Mouse (Mus musculus): ENCODE data around the gene Lurap1l. TPM values are rescaled to one million over a fixed set of nuclear protein-coding genes. Genes with fewer than 3 reads are reported as not detected.

The Lurap1l gene
- polyA plus RNA-seq, 1 experiment from 2014 or later, result 4.6 TPM

DNA sequence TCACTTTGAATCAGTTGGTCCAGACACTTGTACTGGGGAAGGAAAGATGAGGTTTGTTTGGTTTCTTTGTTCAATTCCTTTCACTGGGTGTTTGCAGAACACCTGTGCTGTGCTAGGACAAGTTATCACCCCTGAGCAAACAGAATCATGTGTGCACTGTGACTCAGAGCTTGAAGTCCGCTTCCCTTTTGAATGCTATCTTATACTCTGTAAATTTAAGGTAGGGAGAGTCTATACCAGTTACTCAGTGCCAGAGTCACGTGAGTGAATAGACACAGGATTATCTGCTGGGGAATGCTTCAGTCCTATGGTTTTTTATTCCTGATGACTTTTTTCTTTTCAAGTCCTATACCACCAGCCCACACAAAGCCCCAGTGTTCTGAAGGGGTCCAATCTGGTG, 39.3 kb downstream of the Lurap1l start:
- DNase-seq (ENCODE audit: low spot score, missing footprints), result no peak
- no peak overlapping the region for H3K4me3 ChIP-seq (ENCODE audit: low read depth, low read length)
- H3K9me3 ChIP-seq (ENCODE audit: control insufficient read depth, low read length), result no peaks in the 10 kb centered on the region
- WGBS, result 75% methylated on average over 2 of the region's 2 CpGs
- no peak overlapping the region for H3K9ac ChIP-seq (ENCODE audit: low read length)
- H3K36me3 ChIP-seq (ENCODE audit: control insufficient read depth, insufficient read depth, low read length), result no peaks in the 10 kb centered on the region
- H3K4me1 ChIP-seq (ENCODE audit: control insufficient read depth, insufficient read depth, low read length), result no peaks in the 10 kb centered on the region
- no peak overlapping the region for H3K27ac ChIP-seq (ENCODE audit: low read depth, low read length)
- H3K27me3 ChIP-seq (ENCODE audit: control insufficient read depth, insufficient read depth, low read length), result no peaks in the 10 kb centered on the region
- H3K4me2 ChIP-seq, result no peak overlapping the region
- no peak for ATAC-seq (ENCODE audit: low FRiP score)

DNA sequence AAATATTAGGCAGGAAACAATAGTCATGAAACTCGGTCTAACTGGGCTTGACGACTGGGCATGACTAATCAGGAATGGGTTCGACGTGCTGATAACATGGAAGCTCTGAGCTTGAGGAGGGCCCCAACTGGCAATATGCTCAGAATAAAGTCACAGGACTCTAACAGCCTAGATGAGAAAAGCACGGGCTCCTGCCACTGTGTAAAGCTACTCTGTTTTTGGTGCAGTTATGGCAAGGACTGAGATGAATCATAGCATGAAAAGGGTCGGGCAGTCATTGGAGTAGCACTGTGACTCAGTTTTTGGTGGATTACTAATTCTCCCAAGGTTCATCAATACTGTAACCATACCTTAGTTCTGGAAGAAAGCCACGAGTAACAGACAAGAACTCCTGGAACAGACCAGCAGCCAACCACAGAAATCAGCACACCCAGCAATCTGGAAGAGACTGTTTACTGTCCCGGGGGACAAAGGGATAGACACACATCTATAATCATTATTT, 39.9 kb downstream of the Lurap1l start:
- Histone ChIP-seq H3K9me3 (ENCODE audit: control insufficient read depth, low read length) (no peaks in the 10 kb centered on the region), H3K4me3 (ENCODE audit: low read depth, low read length) (no peak overlapping the region), H3K27me3 (ENCODE audit: control insufficient read depth, insufficient read depth, low read length) (no peaks in the 10 kb centered on the region), H3K36me3 (ENCODE audit: control insufficient read depth, insufficient read depth, low read length) (no peaks in the 10 kb centered on the region), H3K27ac (ENCODE audit: low read depth, low read length) (no peak overlapping the region), H3K4me1 (ENCODE audit: control insufficient read depth, insufficient read depth, low read length) (no peaks in the 10 kb centered on the region), H3K9ac (ENCODE audit: low read length) (no peak overlapping the region), H3K4me2 (no peak overlapping the region)
- 79% methylated on average over 8 of the region's 8 CpGs for WGBS
- DNase-seq (ENCODE audit: low spot score, missing footprints) (no peak), ATAC-seq (ENCODE audit: low FRiP score) (no peak)

DNA sequence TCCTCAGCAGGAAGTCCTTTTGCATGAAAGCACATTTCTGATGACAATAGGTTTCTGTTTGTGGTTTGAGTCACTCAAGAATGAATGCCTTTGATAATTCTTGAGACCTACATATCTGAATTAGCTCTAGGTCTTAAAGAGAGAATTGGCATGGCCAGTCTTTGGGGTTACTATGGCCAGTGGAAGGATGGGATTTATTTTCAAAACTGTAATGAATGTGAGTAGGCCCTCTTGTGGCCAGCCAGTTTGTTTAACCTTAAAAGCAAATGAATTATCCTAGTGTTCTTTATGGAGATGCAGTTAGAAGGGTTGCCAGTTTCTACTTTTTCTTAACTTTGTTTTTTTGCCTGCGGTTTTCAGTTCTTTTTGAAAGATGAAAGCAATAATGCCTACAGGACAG, 42.2 kb downstream of the Lurap1l start:
- WGBS, result 83% methylated on average over 1 of the region's 1 CpGs
- no peak for DNase-seq (ENCODE audit: low spot score, missing footprints)
- H3K4me2 ChIP-seq, result no peak overlapping the region

DNA sequence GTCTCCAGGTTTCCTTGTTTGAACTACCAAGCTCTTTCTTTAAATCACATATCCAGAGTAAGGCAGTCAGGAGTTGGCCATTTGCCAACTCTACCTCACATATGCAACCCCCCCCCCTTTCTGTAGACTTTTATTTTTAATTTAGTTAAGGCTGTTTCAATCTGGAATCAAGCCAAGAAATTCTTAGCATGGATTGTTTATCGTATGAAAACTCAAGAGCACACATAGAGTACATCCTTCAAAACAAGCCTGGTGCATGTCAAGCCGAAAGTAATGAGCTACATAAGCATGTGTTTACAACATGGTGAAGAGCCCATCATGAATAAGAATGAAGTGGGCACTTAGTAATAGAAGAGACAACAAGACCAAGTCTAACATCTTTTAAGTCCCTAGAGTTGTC, 45.5 kb downstream of the Lurap1l start:
- Histone ChIP-seq H3K27me3 (ENCODE audit: control insufficient read depth, insufficient read depth, low read length) (no peaks in the 10 kb centered on the region), H3K9ac (ENCODE audit: low read length) (no peak overlapping the region), H3K4me3 (ENCODE audit: low read depth, low read length) (no peak overlapping the region), H3K9me3 (ENCODE audit: control insufficient read depth, low read length) (no peaks in the 10 kb centered on the region), H3K27ac (ENCODE audit: low read depth, low read length) (no peak overlapping the region), H3K4me1 (ENCODE audit: control insufficient read depth, insufficient read depth, low read length) (no peaks in the 10 kb centered on the region), H3K4me2 (no peak overlapping the region), H3K36me3 (ENCODE audit: control insufficient read depth, insufficient read depth, low read length) (no peaks in the 10 kb centered on the region)
- DNase-seq (ENCODE audit: low spot score, missing footprints) (no peak), ATAC-seq (ENCODE audit: low FRiP score) (no peak)
- 90% methylated on average over 2 of the region's 2 CpGs for WGBS

More for the DNA sequence above, 42.2 kb downstream of the Lurap1l start:
- Histone ChIP-seq H3K4me3 (ENCODE audit: low read depth, low read length) (no peak overlapping the region), H3K9ac (ENCODE audit: low read length) (no peak overlapping the region), H3K36me3 (ENCODE audit: control insufficient read depth, insufficient read depth, low read length) (no peaks in the 10 kb centered on the region), H3K4me1 (ENCODE audit: control insufficient read depth, insufficient read depth, low read length) (no peaks in the 10 kb centered on the region), H3K27me3 (ENCODE audit: control insufficient read depth, insufficient read depth, low read length) (no peaks in the 10 kb centered on the region), H3K9me3 (ENCODE audit: control insufficient read depth, low read length) (no peaks in the 10 kb centered on the region), H3K27ac (ENCODE audit: low read depth, low read length) (no peak overlapping the region)
- ATAC-seq (ENCODE audit: low FRiP score), result no peak

DNA sequence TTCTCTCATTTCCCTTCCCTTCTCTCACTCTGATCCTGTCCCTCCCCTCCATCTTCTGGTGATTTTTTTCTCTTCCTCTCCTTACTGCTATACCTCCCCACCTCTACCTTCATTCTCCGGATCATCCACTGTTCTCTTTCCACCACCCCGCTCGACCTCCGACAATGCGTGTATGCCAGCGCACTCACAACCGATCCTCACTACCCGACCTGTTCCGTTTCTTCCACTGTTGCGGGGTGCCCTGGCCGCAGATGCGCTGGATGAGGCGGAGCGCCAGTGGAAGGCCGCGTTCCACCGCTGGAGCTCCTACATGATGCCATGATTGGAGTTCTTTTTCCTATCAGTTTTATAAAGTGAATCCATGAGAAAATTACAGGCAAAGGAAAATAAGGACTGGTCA, 57.1 kb downstream of the Lurap1l start:
- Histone ChIP-seq H3K27ac (ENCODE audit: low read depth, low read length) (no peak overlapping the region), H3K4me1 (ENCODE audit: control insufficient read depth, insufficient read depth, low read length) (no peaks in the 10 kb centered on the region), H3K9me3 (ENCODE audit: control insufficient read depth, low read length) (no peaks in the 10 kb centered on the region), H3K27me3 (ENCODE audit: control insufficient read depth, insufficient read depth, low read length) (no peaks in the 10 kb centered on the region), H3K36me3 (ENCODE audit: control insufficient read depth, insufficient read depth, low read length) (no peaks in the 10 kb centered on the region), H3K4me3 (ENCODE audit: low read depth, low read length) (no peak overlapping the region), H3K4me2 (no peak overlapping the region), H3K9ac (ENCODE audit: low read length) (no peak overlapping the region)
- no peak for DNase-seq (ENCODE audit: low spot score, missing footprints)
- no peak for ATAC-seq (ENCODE audit: low FRiP score)
- 93% methylated on average over 17 of the region's 17 CpGs for WGBS

DNA sequence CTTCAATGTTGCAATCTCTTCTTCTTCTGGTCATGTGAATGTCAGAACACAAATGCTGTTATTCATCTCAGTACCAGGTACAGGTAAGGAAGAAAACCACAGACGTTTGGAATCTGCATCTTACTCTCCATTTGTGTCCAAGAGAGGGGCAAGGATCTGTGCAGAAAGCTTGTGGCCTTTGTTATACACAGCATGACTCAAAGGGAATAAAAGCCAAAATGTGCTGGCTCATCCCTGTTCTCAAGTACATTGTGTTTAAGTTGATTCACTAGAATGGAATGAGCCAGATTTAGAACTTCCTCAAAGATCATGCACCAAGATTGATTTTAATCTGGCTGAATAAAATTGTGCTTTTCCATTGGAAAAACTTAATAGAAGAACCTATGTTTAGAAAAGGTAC, 61.4 kb downstream of the Lurap1l start:
- no peaks in the 10 kb centered on the region for H3K36me3 ChIP-seq (ENCODE audit: control insufficient read depth, insufficient read depth, low read length)
- no peaks in the 10 kb centered on the region for H3K4me1 ChIP-seq (ENCODE audit: control insufficient read depth, insufficient read depth, low read length)
- H3K9me3 ChIP-seq (ENCODE audit: control insufficient read depth, low read length), result no peaks in the 10 kb centered on the region
- no peak overlapping the region for H3K4me2 ChIP-seq
- H3K27me3 ChIP-seq (ENCODE audit: control insufficient read depth, insufficient read depth, low read length), result no peaks in the 10 kb centered on the region
- ATAC-seq (ENCODE audit: low FRiP score) (no peak), DNase-seq (ENCODE audit: low spot score, missing footprints) (no peak)
- no peak overlapping the region for H3K27ac ChIP-seq (ENCODE audit: low read depth, low read length)
- no peak overlapping the region for H3K9ac ChIP-seq (ENCODE audit: low read length)
- WGBS, result 22% methylated on average over 1 of the region's 1 CpGs
- H3K4me3 ChIP-seq (ENCODE audit: low read depth, low read length), result no peak overlapping the region

DNA sequence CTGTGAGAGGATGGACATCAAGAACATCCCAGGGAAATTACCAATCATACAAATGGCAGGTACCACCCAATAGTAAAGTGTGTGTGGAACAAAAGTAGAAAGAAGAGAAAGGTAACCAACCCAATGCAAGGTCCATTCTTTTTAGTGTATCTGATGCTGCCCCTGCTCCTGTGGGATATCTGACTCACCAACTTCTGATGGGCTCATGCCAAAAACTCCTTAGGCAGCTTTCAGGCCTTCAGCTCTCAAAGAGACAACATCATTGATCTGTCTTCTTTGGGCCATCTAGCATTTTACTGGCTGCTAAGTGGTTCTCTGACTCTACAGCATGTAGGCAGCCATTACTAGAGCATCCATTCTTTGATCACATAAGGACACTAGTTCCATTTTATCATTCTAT, 63.5 kb downstream of the Lurap1l start:
- DNase-seq (ENCODE audit: low spot score, missing footprints), result no peak
- Histone ChIP-seq H3K9ac (ENCODE audit: low read length) (no peak overlapping the region), H3K9me3 (ENCODE audit: control insufficient read depth, low read length) (no peaks in the 10 kb centered on the region), H3K27me3 (ENCODE audit: control insufficient read depth, insufficient read depth, low read length) (no peaks in the 10 kb centered on the region), H3K4me3 (ENCODE audit: low read depth, low read length) (no peak overlapping the region), H3K4me1 (ENCODE audit: control insufficient read depth, insufficient read depth, low read length) (no peaks in the 10 kb centered on the region), H3K27ac (ENCODE audit: low read depth, low read length) (no peak overlapping the region), H3K36me3 (ENCODE audit: control insufficient read depth, insufficient read depth, low read length) (no peaks in the 10 kb centered on the region), H3K4me2 (no peak overlapping the region)
- ATAC-seq (ENCODE audit: low FRiP score), result no peak

DNA sequence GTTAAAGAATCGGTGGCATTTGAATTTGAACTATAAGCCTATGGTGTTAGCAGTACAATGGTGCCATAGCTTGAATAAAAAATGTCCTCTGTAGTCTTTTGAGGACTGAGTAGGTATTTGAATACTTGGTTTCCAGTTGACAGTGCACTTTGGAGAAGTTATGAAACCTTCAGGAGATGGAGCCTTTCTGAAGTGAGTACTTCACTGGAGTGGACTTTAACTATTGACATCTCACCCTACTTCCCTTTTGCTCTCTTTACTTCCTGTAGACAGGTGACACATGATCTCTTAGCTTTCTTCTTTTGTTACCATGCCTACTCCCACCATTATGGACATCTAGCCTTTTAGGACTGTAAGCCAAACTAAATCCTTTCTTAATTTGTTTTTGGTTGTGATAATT, 80.4 kb downstream of the Lurap1l start:
- DNase-seq (ENCODE audit: low spot score, missing footprints), result no peak
- WGBS, result 85% methylated on average over 1 of the region's 1 CpGs

DNA sequence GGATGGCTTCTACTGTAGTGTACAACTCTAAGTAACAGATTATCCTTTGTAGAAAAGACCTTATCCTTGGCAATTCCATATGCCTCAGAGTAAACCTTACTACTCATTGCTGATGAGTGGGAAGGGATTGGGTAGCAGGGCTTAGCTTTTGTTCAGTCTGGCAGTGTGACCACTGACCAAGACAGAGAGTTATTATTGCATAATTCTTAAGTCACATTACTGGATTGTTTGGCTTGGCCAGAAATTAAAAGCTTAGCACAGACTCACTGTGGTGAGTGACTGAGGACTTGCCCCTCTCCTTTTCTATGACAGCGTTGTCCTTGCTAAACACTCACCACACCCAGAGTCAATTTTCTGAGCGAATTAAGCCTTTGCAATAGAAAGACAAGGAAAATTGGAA, 93.1 kb downstream of the Lurap1l start:
- Histone ChIP-seq H3K36me3 (ENCODE audit: control insufficient read depth, insufficient read depth, low read length) (no peaks in the 10 kb centered on the region), H3K9me3 (ENCODE audit: control insufficient read depth, low read length) (no peaks in the 10 kb centered on the region; the same call in 1 of the 2 replicates), H3K9ac (ENCODE audit: low read length) (no peak overlapping the region), H3K4me3 (ENCODE audit: low read depth, low read length) (no peak overlapping the region), H3K4me1 (ENCODE audit: control insufficient read depth, insufficient read depth, low read length) (no peaks in the 10 kb centered on the region), H3K27ac (ENCODE audit: low read depth, low read length) (no peak overlapping the region), H3K4me2 (no peak overlapping the region), H3K27me3 (ENCODE audit: control insufficient read depth, insufficient read depth, low read length) (no peaks in the 10 kb centered on the region)
- WGBS, result 96% methylated on average over 2 of the region's 2 CpGs
- DNase-seq (ENCODE audit: low spot score, missing footprints) (no peak), ATAC-seq (ENCODE audit: low FRiP score) (no peak)

More for the DNA sequence above, 80.4 kb downstream of the Lurap1l start:
- Histone ChIP-seq H3K4me2 (no peak overlapping the region), H3K27me3 (ENCODE audit: control insufficient read depth, insufficient read depth, low read length) (no peaks in the 10 kb centered on the region), H3K9me3 (ENCODE audit: control insufficient read depth, low read length) (no peaks in the 10 kb centered on the region), H3K4me1 (ENCODE audit: control insufficient read depth, insufficient read depth, low read length) (no peaks in the 10 kb centered on the region), H3K36me3 (ENCODE audit: control insufficient read depth, insufficient read depth, low read length) (no peaks in the 10 kb centered on the region), H3K27ac (ENCODE audit: low read depth, low read length) (no peak overlapping the region), H3K9ac (ENCODE audit: low read length) (no peak overlapping the region), H3K4me3 (ENCODE audit: low read depth, low read length) (no peak overlapping the region)
- no peak for ATAC-seq (ENCODE audit: low FRiP score)

Measured in midbrain, embryonic 11.5 days (tissue).